Mouse (Mus musculus): ENCODE data around the gene Pla2g7.

GRCm38 (mm10) chr17:43584771-43585170 lies 16.9 kb downstream of the Pla2g7 start:
- no peak for TF ChIP-seq CTCF (IDR thresholded peaks at IDR 0.05; ENCODE audit: low read depth)
- no peak for TF ChIP-seq EP300 (IDR thresholded peaks at IDR 0.05; ENCODE audit: low read depth)
